Mouse (Mus musculus): ENCODE measurements around the gene Nos2.

Nos2 gene

DNA sequence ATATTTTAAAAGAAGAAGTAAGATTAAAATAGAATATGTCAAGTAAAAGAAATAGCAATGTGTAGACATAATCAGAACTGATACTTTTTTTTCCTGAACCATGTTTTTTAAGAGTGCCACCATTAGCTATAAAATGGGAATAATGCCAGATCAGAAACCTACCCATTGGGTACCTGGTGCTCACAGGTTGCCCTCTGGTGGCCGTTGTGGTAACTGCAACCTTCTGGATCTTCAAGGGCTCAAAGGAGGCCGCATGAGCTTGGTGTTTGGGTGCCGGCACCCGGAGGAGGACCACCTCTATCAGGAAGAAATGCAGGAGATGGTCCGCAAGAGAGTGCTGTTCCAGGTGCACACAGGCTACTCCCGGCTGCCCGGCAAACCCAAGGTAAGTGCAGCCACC lies 35.7 kb downstream of the Nos2 start:
- in situ Hi-C loops (cut with MboI; ENCODE audit: low sequenced_read_pairs): loop anchor here (5.0 kb wide), 1 partner anchor 114 kb away; no protein-coding TSS in a partner anchor

DNA sequence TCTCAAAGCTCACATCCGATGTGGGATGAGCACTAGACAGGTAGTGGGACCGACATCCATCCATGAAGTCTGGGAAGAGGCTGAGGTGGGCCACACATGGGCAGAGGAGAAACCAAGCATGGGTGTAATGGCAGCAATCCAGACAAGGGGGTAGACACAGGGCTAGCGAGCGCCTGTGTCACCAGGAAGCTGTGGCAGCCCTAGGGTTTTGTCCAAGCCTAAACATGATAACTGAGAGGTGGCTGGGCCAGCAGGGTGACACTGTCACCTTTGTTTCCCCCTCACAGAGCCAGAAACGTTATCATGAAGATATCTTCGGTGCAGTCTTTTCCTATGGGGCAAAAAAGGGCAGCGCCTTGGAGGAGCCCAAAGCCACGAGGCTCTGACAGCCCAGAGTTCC lies 38.8 kb downstream of the Nos2 start:
- in situ Hi-C loops (cut with MboI; ENCODE audit: low sequenced_read_pairs): loop anchor here (5.0 kb wide), 1 partner anchor 117 kb away; no protein-coding TSS in a partner anchor

DNA sequence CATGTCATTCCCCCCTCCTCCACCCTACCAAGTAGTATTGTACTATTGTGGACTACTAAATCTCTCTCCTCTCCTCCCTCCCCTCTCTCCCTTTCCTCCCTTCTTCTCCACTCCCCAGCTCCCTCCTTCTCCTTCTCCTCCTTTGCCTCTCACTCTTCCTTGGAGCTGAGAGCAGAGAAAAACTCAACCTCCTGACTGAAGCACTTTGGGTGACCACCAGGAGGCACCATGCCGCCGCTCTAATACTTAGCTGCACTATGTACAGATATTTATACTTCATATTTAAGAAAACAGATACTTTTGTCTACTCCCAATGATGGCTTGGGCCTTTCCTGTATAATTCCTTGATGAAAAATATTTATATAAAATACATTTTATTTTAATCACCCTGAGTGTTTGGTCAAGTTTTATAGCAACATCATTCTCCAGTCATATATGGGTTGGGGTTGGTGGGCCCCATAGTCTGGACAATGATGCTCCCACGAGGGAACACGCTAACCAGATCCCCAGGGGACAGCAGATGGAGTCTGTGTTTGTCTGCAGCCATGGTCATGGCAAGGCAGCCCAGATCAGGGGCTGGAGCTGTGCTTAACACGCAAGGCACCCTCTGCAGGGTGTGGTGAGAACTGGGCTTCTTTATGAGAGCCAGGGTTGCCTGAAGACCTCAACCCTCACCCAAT lies 39.4 kb downstream of the Nos2 start:
- in situ Hi-C loops (cut with MboI; ENCODE audit: low sequenced_read_pairs): loop anchor here (5.0 kb wide), 1 partner anchor 118 kb away; no protein-coding TSS in a partner anchor

DNA sequence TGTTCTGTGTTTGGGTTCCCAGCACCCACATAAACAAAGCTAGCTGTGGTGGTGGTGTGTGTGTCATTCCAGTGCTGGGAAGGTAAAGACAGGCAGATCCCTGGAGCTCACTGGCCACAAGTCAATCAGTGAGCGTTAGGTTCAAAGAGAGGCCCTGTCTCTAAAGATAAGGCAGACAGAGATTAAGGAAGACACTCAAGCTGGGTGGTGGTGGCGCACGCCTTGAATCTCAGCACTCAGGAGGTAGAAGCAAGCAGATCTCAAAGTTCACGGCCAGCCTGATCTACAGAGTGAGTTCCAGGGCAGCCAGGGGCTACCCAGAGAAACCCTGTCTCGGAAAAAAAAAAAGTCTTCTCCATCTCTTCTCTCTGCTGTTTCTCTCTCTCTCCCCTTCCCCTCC lies 40.6 kb downstream of the Nos2 start:
- in situ Hi-C loops (cut with MboI; ENCODE audit: low sequenced_read_pairs): no loop called here

DNA sequence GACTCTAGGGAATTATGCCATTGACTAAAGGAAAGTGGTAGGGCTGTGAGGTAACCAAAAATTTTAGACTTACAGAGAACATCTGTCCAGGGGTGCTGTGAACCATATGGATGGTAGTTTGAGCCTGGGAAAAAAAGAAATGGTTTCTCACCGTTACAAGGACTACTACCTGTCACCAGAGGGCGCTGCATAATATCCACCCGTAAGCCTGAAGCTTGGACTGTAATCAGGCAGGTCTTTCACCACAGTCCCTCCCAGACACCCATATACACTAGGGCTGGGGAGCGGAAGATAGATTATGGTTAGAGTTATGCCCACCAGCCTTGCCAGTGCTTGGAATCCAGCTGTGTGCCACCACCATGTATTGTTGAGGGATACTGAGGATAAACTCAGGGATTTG lies 46.8 kb downstream of the Nos2 start:
- in situ Hi-C loops (cut with MboI; ENCODE audit: low sequenced_read_pairs): no loop called here

DNA sequence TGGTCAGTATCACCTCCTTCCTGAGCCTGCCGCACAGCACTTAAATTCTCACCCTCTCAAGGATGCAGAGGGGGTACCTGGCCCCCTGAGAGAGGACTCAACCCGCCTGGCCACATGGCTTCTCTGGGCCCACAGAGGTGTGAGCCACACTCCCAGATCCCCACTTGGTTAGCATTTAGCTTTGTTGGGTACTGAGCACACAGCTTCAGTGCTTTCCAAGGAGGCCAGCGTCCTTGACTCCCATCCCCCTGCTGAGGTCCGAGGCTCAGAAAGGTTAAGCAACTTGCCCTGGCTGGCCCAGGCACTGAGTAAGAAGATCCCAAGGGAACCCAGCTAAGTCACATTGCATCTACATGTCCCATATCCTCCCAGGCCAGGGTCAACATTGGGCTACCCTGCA lies 47.5 kb downstream of the Nos2 start:
- in situ Hi-C loops (cut with MboI; ENCODE audit: low sequenced_read_pairs): no loop called here

DNA sequence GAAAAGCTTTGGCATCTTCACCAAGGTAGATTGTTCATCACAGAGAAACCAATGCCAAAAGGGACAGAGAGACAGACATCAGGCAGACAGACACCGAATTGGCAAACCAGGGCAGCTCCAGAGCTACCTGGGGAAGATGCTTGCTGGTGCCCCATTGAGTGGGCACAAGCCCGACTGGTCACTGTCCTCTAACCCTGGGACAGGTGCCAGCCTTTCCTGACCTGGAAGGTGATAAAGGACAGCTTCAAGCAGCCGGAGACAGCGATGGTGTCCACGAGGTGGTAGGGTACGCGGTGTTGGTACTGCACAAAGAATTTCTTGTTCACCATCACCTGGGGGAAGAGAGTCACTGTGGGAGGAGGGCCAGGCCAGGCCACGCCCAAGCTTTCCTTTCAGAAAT lies 50.5 kb downstream of the Nos2 start:
- in situ Hi-C loops (cut with MboI; ENCODE audit: low sequenced_read_pairs): no loop called here

DNA sequence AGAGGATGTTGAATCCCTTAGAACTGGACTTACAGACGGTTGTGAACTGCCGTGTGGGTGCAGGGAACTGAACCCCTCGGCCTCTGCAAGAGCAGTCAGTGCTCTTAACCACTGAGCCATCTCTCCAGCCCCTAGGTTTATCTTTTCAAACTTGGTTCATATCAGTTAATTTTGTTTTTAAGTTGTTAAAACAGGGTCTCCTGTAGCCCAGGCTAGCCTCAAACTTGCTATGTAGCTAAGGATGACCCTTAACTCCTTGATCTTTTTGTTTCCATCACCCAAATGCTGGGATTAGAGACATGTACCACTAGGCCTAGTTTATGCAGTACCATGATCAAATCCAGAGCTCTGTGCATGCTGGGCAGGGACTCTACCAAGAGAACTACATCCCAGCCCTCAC lies 51.2 kb downstream of the Nos2 start:
- in situ Hi-C loops (cut with MboI; ENCODE audit: low sequenced_read_pairs): no loop called here

DNA sequence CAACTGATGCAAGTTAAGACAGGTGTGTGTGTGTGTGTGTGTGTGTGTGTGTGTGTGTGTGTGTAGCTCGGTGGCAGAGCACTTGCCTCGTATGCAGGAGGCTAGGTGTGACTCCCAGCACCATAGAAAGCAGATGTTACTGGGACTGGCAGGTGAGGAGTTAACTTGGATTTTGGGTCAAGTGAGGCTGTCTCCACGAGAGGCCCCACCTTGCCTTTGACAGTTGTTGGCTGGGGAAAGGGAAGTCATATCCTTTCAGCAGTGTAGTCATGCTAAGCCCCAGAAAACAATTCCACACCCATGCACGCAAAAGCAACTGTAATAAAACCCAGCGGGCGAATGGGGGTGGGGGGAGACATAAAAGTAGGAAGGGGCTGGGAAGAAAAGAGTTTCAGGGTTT lies 51.7 kb downstream of the Nos2 start:
- in situ Hi-C loops (cut with MboI; ENCODE audit: low sequenced_read_pairs): no loop called here

DNA sequence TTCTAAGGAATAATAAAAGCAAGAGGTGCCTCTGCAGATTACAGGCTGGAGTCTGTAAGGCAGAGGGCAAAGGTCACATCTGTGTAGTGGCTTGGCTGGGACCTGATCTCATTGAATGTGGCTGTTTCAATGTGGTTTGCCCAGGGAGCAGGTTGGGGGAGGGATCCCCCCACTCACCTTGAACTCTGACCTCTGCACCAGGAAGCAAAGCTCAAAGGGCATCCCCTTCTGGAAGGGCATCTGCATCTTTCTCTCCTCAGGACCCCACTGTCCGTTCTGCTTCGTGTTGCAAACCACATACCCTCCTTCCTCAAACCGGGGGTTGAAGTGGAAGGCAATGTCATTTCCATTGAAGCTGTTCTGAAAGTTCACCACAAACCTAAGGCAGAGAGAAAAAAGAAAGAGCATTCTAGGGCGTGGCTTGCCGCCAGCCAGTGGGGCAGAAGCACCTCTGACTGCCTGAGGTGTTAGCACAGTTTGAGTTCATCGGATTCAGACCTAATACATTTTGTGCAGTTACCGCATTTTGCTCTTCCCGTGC lies 52.3 kb downstream of the Nos2 start:
- in situ Hi-C loops (cut with MboI; ENCODE audit: low sequenced_read_pairs): no loop called here

DNA sequence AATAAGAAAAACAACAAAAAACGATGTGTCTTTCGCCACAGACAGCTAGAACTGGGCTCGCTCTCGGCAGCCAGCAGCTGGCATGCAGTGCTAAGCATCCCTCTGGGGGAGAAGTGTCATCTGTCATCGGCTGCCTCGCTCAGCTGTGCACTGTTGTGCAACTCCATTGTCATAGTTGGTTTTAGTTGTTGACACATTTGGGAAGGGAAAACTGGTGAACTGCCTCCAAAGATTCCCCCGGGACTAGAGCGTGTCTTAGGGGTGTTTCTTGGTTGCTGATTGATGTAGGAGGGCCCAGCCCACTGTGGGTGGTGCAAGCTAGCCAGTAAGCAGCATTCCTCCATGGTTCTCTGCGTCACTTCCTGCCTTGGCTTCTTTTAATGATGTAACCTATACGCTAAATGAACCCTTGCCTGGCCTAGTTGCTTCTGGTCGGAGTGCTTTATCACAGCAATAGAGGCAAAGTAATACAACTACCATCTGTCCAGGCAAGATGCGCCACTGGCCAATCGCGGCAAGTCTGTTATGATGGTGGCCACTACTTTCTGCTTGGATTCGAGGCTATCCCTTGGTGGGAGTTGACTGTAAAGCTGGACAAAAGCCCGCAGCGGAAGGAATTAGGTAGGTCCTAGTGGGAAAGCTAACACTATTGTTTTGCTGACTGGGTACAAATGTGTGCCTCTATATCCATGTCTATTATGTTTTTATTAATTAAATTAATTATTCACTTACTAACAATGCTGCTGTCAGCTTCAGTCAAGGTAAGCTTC lies 53.0 kb downstream of the Nos2 start:
- in situ Hi-C loops (cut with MboI; ENCODE audit: low sequenced_read_pairs): no loop called here

DNA sequence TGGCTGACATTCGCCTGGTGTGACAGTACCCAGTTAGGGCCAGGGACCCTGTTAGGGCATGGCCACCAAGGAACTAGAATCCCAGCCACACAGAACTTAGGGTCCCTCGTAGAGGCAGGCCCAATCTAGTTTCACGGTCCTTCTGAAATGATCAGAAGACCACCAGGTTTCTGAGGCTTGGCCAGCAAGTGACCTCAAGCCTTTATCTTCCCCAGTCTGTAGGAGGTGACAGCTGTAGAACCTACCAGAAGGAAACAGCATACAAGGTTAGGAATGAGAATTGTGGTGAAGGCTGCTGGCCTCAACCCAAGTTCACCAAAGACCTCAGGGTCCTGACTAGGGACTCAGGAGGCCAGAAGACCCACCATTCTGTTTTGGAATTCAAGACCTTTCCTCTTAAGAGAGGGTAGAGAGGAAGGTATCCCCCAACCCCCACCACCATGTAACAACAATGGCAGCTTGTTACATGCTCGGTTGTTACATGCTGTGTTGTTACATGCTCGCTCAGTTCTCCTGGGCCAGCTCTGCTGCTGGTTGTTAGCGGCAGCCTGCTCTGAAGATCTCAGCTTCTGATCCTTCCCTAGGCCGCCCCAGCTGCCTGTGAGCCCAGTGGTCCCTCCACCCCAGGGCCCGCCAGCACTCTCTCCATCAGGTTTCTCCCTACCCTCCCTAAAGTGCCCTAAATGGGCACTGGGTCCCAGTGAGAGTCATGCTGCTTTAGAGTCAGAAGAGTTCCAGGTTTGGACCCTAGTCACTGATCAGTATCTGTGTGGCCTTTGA lies 56.3 kb downstream of the Nos2 start:
- in situ Hi-C loops (cut with MboI; ENCODE audit: low sequenced_read_pairs): no loop called here

DNA sequence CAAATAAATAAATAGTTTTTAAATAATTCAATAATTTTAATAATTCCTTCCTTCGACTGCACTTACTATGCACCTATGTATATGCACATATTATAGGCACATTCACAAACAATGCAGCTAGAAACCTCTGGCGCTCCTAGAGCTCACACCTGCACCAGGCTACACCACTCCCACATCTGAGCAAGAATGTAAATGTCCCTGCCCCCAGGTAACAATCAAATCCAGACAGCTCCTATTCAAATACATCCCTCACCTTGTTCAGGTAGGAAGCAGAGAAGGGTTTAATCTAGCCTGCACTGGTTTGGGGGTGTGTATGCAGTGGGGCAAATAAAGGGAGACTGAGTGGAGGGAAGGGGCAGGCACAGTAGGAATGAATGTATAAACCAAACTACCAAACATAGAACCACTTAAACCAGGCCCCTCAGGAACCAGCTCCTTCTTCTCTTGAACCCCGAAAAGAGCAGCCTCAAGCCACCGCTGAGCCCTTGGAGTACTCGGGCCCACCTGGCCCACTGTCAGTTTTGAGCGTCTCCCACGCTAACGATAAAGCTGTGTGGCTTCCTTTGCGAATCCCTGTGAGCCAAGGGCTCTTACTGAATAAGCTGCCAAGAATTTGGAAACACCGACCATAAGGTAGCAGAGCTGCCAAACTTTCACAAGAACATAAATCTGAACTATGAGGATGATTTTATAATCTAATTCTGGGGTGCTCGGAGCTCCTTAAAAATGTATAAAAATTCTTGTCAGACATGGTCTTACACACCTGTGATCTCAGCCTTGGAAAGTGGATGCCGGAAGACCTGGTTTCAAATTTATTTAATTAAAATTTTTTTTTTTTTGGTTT lies 57.8 kb downstream of the Nos2 start:
- in situ Hi-C loops (cut with MboI; ENCODE audit: low sequenced_read_pairs): no loop called here

DNA sequence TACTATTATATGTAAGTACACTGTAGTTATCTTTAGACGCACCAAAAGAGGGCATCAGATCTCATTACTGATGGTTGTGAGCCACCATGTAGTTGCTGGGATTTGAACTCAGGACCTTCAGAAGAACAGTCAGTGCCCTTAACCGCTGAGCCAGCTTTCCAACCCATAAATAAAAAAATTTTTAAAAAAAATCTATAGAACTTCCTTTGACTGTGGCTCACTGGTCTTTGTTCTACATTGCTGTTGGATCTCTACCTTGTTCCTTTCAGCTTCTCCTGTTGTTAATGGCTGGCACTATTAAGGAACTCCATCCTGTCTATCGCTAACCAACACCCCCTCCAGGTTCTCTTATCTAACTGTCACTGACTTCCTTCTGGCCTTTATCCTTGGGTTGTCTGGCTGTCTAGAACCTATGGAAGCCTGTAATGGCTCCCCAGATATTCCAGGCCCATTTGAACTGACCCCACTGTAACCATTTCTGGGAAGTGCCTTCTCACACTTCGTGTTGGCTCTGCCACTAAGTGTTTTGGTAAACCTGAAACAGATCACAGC lies 59.6 kb downstream of the Nos2 start:
- in situ Hi-C loops (cut with MboI; ENCODE audit: low sequenced_read_pairs): no loop called here

DNA sequence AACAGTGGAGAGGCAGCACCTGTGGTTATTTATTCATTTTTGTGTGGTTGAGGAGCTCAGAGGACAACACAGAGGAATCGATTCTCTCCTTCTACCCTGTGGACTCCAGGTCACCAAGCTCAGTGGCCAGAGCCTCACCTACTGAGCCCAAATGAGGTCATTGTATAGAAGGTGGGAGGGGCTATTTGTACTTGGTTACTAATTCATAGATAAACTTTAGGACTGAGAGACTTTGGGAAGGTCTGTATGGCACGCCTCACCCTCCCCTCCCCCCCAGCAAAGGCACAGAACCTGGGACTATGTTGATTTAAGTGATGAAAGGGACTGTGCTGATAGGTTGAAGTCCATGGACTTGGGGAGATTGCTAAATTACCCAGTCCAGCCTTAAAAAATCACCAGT lies 61.5 kb downstream of the Nos2 start:
- in situ Hi-C loops (cut with MboI; ENCODE audit: low sequenced_read_pairs): no loop called here

DNA sequence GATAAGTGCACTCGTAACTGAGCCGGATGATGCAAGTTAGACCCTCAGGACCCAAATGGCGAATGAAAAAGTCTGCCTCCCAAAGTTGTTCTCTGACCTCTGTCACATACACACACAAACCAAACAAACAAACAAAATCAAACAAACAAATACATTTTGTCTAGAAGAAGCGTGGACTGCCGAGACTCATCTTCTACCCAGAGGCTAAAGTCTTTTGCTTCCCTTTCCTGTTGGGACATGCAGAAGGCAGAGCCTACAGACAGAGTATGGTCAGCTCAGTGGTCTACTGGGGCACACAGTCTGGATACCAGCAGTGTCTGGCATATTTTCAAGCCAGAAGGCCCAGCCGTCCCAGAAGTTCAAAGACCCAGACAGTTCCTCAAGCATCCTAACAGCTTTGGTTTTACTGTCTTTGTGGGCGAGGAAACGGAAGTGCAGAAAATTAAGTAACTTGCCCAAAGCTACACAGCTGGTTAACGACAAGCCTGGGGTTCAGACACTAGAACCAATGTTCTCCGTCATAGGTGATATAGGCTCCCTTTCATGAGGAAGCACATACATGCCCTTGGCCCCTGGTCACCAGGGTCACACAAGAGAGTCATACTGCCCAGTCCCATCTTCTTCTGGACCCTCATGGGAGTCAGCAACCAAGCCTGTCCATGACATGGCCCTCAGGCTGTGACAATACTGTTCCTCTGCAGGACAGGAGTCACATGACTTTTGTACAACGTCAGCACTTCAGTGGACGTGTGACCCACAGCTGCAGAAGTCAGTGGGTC lies 62.1 kb downstream of the Nos2 start:
- in situ Hi-C loops (cut with MboI; ENCODE audit: low sequenced_read_pairs): no loop called here

DNA sequence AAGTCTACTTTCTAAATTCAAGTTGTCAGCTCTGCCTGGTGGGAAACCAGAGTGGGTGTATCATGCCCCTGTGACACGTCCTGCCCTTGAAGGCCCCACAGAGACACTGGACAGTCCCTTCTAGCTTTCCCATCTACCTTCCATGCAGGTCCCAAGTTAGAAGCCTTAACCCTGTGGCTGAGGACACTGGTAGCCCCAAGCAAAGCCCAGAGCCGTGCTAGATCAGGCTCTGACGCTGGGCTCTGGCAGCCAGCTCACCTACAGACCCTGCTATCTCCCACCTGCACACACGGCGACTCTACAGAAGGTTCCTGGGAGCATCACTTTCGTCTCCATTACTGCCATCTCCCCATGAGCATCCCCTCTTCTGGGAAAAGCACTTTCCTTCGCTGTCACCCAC lies 63.0 kb downstream of the Nos2 start:
- in situ Hi-C loops (cut with MboI; ENCODE audit: low sequenced_read_pairs): no loop called here

DNA sequence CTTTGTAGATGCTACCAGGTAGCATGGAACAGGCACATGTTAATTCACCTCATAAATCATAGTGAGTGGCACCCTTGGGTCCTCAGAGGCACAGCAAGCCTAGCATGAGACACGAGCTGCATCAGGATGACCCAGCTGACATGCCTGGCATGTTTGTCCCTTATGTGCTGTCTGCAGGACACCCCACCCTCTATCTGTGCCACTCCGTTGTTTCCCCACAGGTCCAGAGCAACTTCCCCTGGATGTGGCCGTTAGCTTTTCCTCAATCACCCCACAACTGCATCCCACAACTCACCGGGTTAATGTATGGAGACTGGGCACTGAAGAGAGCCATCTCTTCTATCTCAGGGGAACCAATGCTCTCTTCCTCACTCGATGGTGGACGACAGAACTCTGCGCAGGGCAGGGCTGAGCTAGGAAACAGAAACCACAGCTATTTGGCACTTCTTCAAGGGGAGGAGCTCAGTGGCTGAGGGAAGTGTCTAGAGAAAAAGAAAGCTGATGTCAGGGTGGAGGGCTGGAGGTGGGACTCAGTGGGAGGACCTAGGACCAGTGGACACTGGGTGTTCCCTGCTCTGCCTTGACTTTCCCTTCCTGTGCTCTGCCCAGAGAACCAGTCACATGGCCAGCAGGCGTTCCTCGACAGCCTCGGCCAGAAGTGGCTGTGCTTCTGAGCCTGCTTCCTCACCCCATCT lies 64.0 kb downstream of the Nos2 start, which contains the start of gene Lgals9:
TSS of gene Lgals9 (minus strand) at position 464 of the 695 bp plus-strand sequence.
- in situ Hi-C loops (cut with MboI; ENCODE audit: low sequenced_read_pairs): no loop called here

DNA sequence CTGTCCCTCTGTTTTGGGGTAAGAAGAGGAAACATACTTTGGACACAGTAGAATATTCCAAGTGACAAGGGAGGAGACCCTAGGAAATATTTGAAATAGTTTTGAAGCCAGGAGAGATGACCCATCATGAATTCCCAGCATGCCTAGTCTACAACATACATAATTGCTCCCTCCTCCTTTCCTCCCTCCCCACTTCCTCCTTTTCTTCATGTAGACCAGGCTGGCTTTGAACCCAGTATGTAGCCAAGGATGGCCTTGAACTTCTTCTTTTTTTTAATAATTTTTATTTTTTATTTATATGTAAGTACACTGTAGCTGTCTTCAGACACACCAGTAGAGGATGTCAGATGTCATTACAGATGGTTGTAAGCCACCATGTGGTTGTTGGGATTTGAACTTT lies 64.9 kb downstream of the Nos2 start:
- in situ Hi-C loops (cut with MboI; ENCODE audit: low sequenced_read_pairs): no loop called here

All from CH12F3 (cell line).